ENCODE assay signal across 10 mouse cellular contexts in genomic region chr9:60848730-60849129, GRCm38 (mm10). TPM values are rescaled to one million over a fixed set of nuclear protein-coding genes. Genes with fewer than 3 reads are reported as not detected.
DNase-seq lines count a peak whose midpoint lies in the region; ATAC-seq lines count a peak whose summit lies in the region.
"Had no signal": no experiment of that assay in that cellular context is flagged by ENCODE, and none has a peak within 500 bp of the region (broad histone marks: within the 10 kb centered on the region; RNA-seq: fewer than 3 reads in every experiment).

No protein-coding gene starts in this region.

- H3K27me3 ChIP-seq in neural tube, embryonic 11.5 days (ENCODE audit: control insufficient read depth, insufficient read depth, low read length), result no peaks in the 10 kb centered on the region
- H3K27me3 ChIP-seq: liver, embryonic 13.5 days had no signal

- H3K9ac ChIP-seq in neural tube, embryonic 11.5 days (ENCODE audit: low read length), result no peak overlapping the region
- H3K9ac ChIP-seq: liver, embryonic 13.5 days had no signal

- no peaks in the 10 kb centered on the region for H3K36me3 ChIP-seq in neural tube, embryonic 11.5 days (ENCODE audit: control insufficient read depth, insufficient read depth, low read length)
- H3K36me3 ChIP-seq: liver, embryonic 13.5 days had no signal

- H3K4me2 ChIP-seq in neural tube, embryonic 11.5 days (ENCODE audit: low read depth), result no peak overlapping the region
- H3K4me2 ChIP-seq: liver, embryonic 13.5 days had no signal

- H3K4me3 ChIP-seq in neural tube, embryonic 11.5 days (ENCODE audit: low read depth, low read length), result no peak overlapping the region
- H3K4me3 ChIP-seq: liver, embryonic 13.5 days had no signal

- ATAC-seq in neural tube, embryonic 11.5 days (ENCODE audit: insufficient read depth, low FRiP score, low TSS enrichment), result no peak
- no peak for ATAC-seq in erythroid progenitor cell, adult 5-6 weeks (replicated peaks; ENCODE audit: low FRiP score, poor library complexity, severe bottlenecking)

- WGBS in neural tube, embryonic 11.5 days, result 39% methylated on average over 9 of the region's 9 CpGs

- H3K9me3 ChIP-seq in neural tube, embryonic 11.5 days (ENCODE audit: control insufficient read depth, low read length), result no peaks in the 10 kb centered on the region
- H3K9me3 ChIP-seq: liver, embryonic 13.5 days had no signal

- H3K4me1 ChIP-seq in neural tube, embryonic 11.5 days (ENCODE audit: control insufficient read depth, insufficient read depth, low read length), result 0 out of 2 replicates have a peak, but pooled peaks cover 3% of the 10 kb centered on the region
- H3K4me1 ChIP-seq: liver, embryonic 13.5 days had no signal

- H3K27ac ChIP-seq in neural tube, embryonic 11.5 days (ENCODE audit: low read depth, low read length), result no peak overlapping the region
- H3K27ac ChIP-seq: liver, embryonic 13.5 days had no signal

- DNase-seq in heart, adult 11 months, result peak; percentile 96
- DNase-seq in heart, postnatal 10 days, result no peak
- DNase-seq in neural tube, embryonic 11.5 days (ENCODE audit: low spot score), result peak; percentile 36
- DNase-seq in neural tube, embryonic 10.5 days (ENCODE audit: extremely low spot score, low spot score), result no peak
- DNase-seq in kidney, postnatal 14 days, result peak; percentile 59
- peak; percentile 19 for DNase-seq in retina, postnatal 1 day
- DNase-seq in testis, postnatal 14 days (ENCODE audit: low spot score), result no peak
- DNase-seq: cerebellum, adult 2 months; liver, embryonic 13.5 days had no signal

- intact Hi-C loops in heart, postnatal 10 days (cut with DNase I), result no loop called here

RNA-seq across cellular contexts. Expression of gene Uaca, which starts 54.4 kb away (rescaled TPM):
- total RNA-seq in heart, postnatal 10 days (2021), result 10 to 100 TPM; 46.7 to 47.4 TPM
- 21.8 and 21.9 TPM in 2 replicates for polyA plus RNA-seq in neural tube, embryonic 11.5 days (2014; fragmentation: Nextera tagmentation; extraction: Ambion mirVana)
- total RNA-seq in erythroid progenitor cell, adult 5-6 weeks (2015; ENCODE audit: low replicate concordance), result 2.1 TPM in 1 of 2 replicates, not detected in the other
- 0.64 and 0.76 TPM in 2 replicates for total RNA-seq in erythroid progenitor cell, adult 5-6 weeks (2017; ENCODE audit: low replicate concordance)

Comparison
In these comparisons a context has a peak if more than half of its experiments do, and no peak if none do; other contexts are left out.
1. DNase-seq: peak in heart, adult 11 months (single experiment), neural tube, embryonic 11.5 days (single experiment), kidney, postnatal 14 days (single experiment) and retina, postnatal 1 day (single experiment); none in heart, postnatal 10 days (0 of 2), neural tube, embryonic 10.5 days (single experiment) and testis, postnatal 14 days (single experiment).
2. RNA of gene Uaca, which starts 54.4 kb away (total RNA-seq): 46.7 to 47.4 TPM in heart, postnatal 10 days; 0.64 to 2.1 TPM in erythroid progenitor cell, adult 5-6 weeks; every median in the first group is over 10 times any median in the second.